Mouse (Mus musculus): Measurements from ENCODE around the gene Adamts13.
A peak's percentile ranks its signal among the peaks of the same experiment; 100 is the strongest.

Adamts13 gene

DNA sequence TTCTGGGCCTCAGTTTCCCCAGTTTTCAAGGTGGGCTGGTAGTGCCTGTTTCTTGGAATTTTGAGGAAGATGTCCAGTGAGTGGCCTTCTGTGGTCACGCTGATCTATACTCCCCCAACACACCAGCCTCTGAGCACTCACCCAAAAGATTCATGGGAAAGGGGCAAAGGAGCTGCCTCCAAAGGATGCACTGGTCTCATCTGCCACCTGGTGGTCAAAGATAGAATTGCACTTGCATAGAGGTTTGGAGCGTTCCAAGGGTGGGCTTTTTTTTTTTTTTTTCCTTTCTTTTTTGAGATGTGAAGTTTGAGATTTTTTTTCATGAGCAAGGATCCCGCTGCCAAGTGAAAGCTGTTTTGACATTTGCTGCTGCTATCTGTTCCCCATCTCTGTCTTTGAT is 65.4 kb downstream of the Adamts13 start:
- DNase-seq, result peak; percentile 64 to 67

DNA sequence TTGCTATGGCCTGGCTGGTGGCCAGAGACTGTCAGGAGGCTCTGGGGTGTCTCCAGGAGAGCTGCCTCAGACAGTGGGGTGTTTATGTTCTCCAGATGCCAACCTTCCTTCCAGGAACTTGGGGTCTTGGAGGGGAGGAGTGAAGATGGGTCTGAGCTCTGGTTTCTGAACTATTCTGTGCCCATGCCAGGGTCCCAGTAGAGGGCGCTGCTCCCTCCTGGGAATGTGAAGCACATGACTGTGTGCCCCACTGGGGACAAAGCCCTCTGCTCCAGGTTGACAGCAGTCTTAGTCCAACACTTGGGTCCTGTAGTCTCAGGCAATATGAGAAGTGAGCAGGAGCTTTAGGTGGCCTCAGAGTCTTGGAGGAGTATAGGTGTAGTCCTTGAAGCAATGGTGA is 66.1 kb downstream of the Adamts13 start:
- peak; percentile 34 to 49 for DNase-seq

DNA sequence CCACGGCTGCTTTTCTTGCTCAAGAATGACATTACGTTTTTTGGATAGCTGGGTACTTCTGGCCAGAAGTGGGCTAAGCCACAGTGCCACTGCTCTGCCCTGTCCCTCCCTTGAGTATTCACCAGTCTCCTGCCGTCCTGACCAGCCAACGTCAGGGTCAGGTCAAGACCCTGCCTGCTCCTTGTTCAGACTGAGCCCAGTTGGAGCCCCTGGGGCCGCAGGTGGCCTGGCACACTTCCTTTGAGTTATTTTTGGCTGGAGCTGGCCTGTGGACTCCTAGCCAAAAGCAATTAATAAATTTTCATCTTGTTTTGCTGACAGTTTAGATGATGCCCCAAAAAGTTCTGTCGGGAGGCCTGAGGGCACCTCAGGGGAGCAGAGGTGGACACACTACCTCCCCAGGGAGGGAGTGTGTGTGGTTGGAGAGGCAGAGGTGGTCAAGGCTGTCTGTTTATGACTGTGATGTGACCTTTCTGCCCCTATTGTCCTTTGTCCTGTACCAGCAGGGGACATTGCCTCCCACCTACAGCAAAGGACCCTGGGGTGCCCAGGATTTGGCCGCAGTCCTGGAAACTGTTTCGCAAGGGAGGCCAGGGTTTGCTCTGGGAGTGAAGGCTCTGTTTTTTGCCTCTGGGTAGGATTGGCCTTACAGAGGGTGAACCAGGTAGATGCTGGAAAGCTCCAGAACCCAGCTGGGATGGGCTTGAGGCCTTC is 69.1 kb downstream of the Adamts13 start:
- DNase-seq, result no peak

DNA sequence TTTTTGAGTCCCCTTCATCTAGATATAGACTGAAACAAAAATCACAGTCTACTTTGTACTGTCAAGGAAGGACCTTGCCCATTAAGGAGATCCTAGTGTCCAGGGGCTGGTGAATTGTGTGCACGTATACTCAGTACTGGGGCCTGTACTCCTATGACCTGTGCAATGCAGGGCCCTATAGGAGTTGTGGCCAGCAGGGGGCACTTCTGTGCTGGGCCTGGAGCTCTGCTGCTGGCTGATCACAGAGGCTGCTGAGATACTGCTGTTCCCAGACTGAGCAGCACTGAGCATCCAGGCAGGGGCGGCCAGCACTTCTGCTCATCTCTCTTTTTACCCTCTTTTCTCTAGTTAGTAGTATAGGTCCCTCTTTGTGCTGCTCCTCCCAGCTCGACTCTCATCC is 70.2 kb downstream of the Adamts13 start:
- DNase-seq, result peak; percentile 85

DNA sequence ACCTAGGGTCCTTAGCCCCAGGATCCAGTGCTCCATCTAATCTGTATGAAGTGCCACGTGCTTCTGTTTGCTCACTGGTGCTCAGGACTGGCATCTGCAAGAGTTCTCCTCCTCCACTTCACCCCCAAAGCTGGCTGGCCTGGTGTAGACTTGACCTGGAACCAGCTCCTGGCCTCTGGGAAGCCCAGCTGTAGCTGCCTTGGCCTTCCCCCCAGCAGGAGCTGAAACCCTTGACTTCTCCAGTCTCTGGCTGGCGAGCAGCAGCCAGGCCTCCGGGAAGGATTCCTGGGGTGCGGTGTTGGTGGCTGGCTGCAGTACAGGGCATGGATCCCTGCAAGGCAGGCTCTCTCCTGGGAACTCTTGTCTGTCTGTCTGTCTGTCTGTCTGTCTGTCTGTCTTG is 71.0 kb downstream of the Adamts13 start:
- DNase-seq, result no peak

DNA sequence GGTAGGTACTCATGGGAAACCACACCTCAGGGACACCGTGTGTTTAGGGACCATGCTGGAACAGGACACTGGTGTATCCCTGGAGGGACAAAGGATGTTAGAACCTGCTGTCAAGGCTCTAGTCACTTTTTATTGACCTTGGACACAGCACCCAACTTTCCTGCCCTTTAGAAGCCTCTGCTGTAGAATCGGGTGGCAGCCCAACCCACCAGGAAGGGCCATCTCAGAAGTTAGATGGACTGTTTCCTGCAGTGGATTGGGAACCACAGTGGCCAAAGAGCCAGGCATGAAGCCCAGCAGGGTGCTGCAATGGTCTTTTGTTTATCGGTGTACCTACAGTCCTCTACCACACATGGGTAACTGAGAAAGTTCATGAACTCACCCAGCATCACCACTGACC is 71.4 kb downstream of the Adamts13 start:
- no peak for DNase-seq

DNA sequence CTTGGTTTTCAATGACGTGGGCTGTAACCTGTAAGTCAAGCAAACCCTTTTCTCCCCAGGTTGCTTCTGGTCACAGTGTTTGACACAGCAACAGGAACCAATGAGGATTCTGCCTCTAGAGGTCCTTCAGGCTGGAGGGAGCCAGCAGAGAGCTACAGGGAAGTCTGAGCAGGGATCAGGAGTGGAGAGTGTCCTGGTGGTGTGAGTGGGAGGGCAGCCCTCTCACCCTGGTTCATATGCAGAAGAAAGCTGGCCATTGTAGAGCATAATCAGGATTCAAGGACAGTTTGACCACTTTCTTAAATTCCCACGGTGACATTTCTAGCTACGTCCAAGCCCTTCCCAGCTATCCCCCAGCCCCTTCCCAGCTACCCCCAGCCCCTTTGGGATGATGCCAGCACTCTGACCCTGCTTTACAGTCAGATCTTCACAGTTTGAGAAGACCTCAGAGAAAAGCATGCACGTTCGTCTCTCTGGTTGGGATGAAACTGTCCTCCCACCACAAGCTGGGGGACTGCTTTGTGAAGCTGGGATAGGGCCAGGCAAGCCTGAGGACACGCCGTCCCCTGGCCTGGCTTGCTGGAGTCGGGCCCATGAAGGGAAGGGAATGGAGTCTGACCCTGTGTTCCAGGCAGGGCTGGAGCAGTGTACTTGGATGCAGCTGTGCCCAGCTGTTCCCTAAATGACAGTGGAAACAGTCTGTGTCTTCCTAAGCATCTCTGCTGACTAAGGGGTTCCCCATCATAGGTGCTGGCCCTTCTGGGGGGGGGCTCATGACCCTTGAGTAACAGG is 73.0 kb downstream of the Adamts13 start:
- DNase-seq, result no peak

DNA sequence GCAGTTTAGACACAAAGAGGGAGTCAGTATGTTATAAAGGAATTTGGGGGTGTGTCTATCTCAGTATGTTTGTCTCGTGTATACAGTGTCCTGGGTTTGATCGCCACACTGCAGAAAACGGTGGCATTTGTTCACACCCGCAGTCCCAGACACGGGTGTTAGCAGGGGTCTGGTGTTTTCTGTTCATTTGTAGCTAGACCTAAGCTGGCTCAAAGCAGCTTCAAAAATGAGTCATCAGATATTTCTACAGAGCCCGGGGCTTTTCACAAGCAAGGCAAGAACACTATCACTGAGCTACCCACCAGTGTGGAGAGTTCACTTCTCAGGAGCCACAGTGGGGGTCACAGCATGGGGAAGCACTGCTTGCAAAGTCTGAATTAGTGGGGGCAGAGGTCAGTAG is 76.2 kb downstream of the Adamts13 start:
- DNase-seq, result no peak

DNA sequence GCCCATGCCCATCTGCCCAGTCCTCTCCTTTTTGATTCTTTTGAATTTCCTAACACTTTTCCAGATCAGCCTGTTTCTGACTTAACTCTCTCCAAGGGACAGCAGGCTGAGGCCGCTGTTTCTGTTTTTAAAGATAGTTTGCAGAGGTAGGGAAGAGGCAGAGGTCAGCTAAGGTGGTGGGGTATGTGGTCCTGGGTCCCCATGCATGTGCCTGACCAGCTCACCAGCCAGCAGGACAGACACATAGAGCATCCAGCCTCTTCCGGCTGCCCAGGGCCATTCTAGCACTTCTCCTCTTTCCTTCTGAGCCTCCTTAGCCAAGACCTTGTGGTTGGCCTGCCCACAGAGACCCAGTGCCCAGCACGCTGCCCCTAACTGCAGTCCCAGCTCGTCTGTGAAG is 85.0 kb downstream of the Adamts13 start:
- DNase-seq, result no peak

DNA sequence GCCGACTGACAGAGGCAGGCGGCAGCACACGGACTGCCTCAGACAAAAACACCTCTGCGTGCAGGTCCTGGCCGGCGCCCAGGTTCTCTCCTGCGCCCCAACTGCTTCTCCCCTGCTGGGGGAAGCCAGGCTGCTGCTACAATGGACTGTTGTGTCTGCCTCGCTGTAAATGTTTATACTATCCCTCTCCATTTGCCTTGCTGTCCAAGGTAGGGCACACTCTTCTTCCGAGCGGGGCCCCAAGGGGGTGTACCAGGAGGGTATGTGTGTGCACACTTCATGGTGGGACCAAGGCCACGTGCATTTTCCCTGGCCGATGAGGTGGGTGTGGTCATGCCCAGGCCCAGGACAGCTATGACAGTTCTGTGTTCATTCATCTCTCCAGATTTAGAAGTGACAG is 85.5 kb downstream of the Adamts13 start:
- no peak for DNase-seq

DNA sequence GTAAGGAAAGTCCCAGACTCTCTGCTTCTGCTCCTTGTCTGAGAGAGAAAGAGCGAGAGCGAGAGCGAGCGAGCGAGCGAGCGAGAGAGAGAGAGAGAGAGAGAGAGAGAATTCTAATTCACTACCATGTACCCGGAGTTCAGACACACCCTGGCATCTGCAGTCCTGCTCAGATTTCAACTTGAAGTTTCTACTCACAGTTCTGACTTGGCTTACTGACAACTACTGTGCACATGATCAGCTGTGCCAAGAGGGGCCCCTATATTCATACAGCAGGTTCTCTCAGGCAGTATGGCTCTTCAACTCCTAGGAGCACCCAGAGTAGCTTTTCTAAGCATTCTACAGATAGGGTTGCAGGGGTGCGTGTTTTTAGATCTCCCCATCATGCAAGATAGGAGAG is 86.0 kb downstream of the Adamts13 start:
- no peak for DNase-seq
